Mouse (Mus musculus) ES-Bruce4 (cell line): Measurements from ENCODE around the gene Zswim4. TPM values are rescaled to one million over a fixed set of nuclear protein-coding genes. Genes with fewer than 3 reads are reported as not detected.

ENCODE experiments used
- H3K27ac ChIP-seq: 2 replicates; pipeline ENCODE4 v1.5.1; 2012; ENCODE audit warnings: low read length, inconsistent platforms; ENCODE audit not compliant: insufficient read depth
- H3K27me3 ChIP-seq: 2 replicates; pipeline ENCODE4 v1.6.1; 2012; ENCODE audit warnings: mild to moderate bottlenecking, low read length, inconsistent platforms; ENCODE audit not compliant: control insufficient read depth, poor library complexity, insufficient read depth, severe bottlenecking
- H3K36me3 ChIP-seq: 2 replicates; pipeline ENCODE4 v1.6.1; 2012; ENCODE audit warnings: inconsistent platforms, mild to moderate bottlenecking, low read length, moderate library complexity; ENCODE audit not compliant: control insufficient read depth, poor library complexity, insufficient read depth, severe bottlenecking
- H3K4me1 ChIP-seq: one replicate; pipeline ENCODE4 v1.8.1; 2011; ENCODE audit warnings: low read length; ENCODE audit not compliant: control insufficient read depth, insufficient read depth
- H3K4me3 ChIP-seq: 2 replicates; pipeline ENCODE4 v1.5.1; 2011; ENCODE audit warnings: low read depth, mild to moderate bottlenecking, low read length
- H3K9ac ChIP-seq: 2 replicates; pipeline ENCODE4 v1.6.1; 2012; ENCODE audit warnings: low read depth, mild to moderate bottlenecking, inconsistent platforms; ENCODE audit not compliant: poor library complexity, severe bottlenecking
- H3K9me3 ChIP-seq: replicated peaks from 2 replicates; pipeline ENCODE4 v1.6.1; 2012; ENCODE audit warnings: mild to moderate bottlenecking, low read length, inconsistent platforms; ENCODE audit not compliant: control insufficient read depth, poor library complexity, insufficient read depth, severe bottlenecking
- CTCF ChIP-seq: IDR thresholded peaks from one replicate; pipeline ENCODE4 v1.8.1; 2011; ENCODE audit warnings: low read depth, low read length
- EP300 ChIP-seq: IDR thresholded peaks from 2 replicates; pipeline ENCODE4 v1.6.1; 2011; ENCODE audit warnings: low read depth, low read length; ENCODE audit not compliant: insufficient read depth
- POLR2A ChIP-seq: IDR thresholded peaks from one replicate; pipeline ENCODE4 v1.8.1; 2011; ENCODE audit warnings: low read length; ENCODE audit not compliant: insufficient read depth
- polyA plus RNA-seq: library from polyadenylated mRNA; stranded (reverse); fragments of >200 nt; gene quantifications from 2 replicates; pipeline ENCODE4 v1.2.4, GENCODE M21; 2011; ENCODE audit warnings: low read depth; ENCODE audit not compliant: missing spikeins, insufficient read depth, insufficient read length

The Zswim4 gene
- polyA plus RNA-seq, 1 experiment = 14.8 TPM

DNA sequence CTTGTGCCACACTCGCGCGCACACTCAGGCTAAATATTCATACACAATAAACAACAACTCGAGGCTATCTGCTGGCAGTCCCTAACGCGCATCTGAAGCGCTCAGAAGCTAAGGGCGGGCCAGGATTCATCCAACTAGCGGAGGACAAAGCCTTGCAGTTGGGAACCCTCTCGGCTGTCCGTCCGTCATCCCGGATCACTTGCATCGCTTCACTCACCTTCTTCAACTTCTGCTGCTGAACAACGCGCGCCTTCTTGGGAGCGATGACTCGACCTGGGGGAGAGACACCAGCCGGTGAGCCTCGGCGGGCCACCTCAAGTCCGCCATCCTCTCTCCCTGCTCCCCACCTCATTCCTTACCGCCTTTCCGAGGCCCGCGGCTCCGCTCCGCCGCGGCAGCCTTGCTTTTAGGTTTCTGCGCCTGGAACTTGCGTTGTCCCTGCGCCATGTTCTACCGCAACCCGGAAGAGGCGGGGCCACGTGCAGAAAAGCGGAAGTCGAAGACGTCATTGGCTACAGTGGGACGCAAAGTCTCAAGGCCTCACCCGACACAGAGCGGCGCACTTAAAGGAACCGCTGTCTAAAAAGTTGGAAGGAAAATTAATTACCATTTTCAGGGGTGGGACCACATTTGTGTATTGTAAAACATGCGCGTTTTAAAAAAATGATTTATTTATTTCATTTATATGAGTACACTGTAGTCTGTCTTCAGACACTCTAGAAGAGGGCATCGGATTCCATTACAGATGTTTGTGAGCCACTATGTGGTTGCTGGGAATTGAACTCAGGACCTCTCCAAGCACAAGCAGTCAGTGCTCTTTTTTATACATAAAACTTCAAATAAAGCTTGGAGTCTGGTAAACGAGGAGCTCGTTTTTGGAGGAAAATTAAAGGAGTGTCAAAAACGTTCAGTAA, 12.7 kb upstream of the Zswim4 start, which contains the start of gene D8Ertd738e:
TSS of gene D8Ertd738e (minus strand) at position 463 of the 914 bp plus-strand sequence.
- no peak for TF ChIP-seq CTCF
- 0 out of 2 replicates have a peak, but pooled peaks have one; percentile 46 for TF ChIP-seq EP300
- TF ChIP-seq POLR2A = peak; percentile 90
- H3K9me3 ChIP-seq = no peaks in the 10 kb centered on the region
- peak within 1 kb of the TSS; percentile 32; the same call in 1 of the 2 replicates for H3K27ac ChIP-seq
- no peaks in the 10 kb centered on the region for H3K4me1 ChIP-seq
- peak within 1 kb of the TSS; percentile 96 for H3K4me3 ChIP-seq
- H3K9ac ChIP-seq = peak within 1 kb of the TSS; percentile 83
- H3K36me3 ChIP-seq = peaks cover 61% of the 10 kb centered on the region
- H3K27me3 ChIP-seq = no peaks in the 10 kb centered on the region

DNA sequence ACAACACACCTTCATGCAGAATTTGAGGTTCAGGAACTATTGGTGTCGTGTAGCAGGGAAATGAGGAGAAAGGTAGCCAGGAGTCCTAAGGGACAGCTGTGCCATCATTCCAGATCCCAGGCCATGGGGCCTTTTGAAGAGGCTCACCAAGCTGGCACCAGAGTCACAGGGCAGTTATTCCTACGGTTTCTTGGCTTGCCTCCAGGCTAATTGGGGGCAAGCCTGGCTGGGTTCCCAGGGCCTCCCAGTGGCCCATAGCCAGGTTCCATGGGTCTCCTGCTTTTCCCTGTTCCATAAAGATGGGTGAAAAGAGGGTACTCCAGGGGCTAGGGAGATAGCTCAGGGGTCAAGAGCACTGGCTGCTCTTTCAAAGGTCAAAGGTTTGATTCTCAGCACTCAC, 5.0 kb upstream of the Zswim4 start:
- H3K4me1 ChIP-seq = peaks cover 2% of the 10 kb centered on the region
- peaks cover 17% of the 10 kb centered on the region for H3K36me3 ChIP-seq
- H3K9me3 ChIP-seq = no peaks in the 10 kb centered on the region
- no peak overlapping the region for H3K4me3 ChIP-seq
- H3K9ac ChIP-seq = no peak overlapping the region
- TF ChIP-seq CTCF (no peak), EP300 (no peak), POLR2A (no peak)
- no peak overlapping the region for H3K27ac ChIP-seq
- no peaks in the 10 kb centered on the region for H3K27me3 ChIP-seq

- Histone ChIP-seq H3K27ac (no peak overlapping the region), H3K4me1 (peaks cover 2% of the 10 kb centered on the region), H3K4me3 (no peak overlapping the region), H3K36me3 (peaks cover 10% of the 10 kb centered on the region), H3K27me3 (no peaks in the 10 kb centered on the region), H3K9ac (no peak overlapping the region), H3K9me3 (no peaks in the 10 kb centered on the region)
- TF ChIP-seq EP300 = no peak
- TF ChIP-seq CTCF = no peak
- TF ChIP-seq POLR2A = no peak
Measured at GRCm38 (mm10) chr8:84241167-84241566, 4.3 kb upstream of the Zswim4 start.

DNA sequence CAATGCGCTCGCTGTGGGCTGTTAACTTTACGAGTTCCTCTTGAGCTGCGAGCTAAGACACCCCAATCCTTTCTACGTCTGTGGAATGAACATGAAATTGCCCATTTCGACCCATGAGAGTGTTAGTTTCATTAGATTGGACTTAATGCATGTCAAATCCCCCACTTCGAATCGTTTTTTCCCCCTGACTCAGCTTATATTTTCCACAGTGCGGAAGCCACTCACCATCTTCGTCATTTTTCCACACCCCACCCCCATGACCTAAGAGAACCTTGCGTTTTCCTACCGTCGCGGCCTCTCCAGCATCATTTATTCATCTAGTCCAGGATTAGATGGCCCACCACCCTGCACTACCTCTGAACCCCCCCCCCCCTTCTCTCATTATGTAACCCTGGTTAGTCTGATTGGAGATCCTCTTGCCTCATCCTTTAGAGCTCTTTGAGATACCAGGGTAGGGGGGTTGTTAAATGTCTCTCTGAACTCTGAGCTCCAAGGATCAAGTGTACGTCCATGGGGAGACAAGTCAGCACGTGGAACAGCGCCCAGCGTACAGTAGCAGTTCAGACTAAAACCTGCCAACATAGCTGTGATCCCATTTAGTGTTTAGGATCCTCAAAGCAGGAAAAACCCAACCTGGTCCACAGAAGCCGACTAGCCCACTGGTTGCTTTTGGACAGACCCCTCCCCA, 831 bp upstream of the Zswim4 start:
- TF ChIP-seq CTCF (no peak), EP300 (no peak), POLR2A (no peak)
- Histone ChIP-seq H3K27ac (peak overlapping the region; percentile 86), H3K9ac (peak overlapping the region; percentile 40), H3K36me3 (no peaks in the 10 kb centered on the region), H3K27me3 (no peaks in the 10 kb centered on the region), H3K9me3 (no peaks in the 10 kb centered on the region), H3K4me1 (peaks cover 2% of the 10 kb centered on the region), H3K4me3 (peak overlapping the region; percentile 80)

- no peaks in the 10 kb centered on the region for H3K9me3 ChIP-seq
- peaks cover 2% of the 10 kb centered on the region for H3K4me1 ChIP-seq
- no peaks in the 10 kb centered on the region for H3K27me3 ChIP-seq
- H3K4me3 ChIP-seq = peak overlapping the region; percentile 72
- peak overlapping the region; percentile 95 for H3K9ac ChIP-seq
- H3K27ac ChIP-seq = no peak overlapping the region
- no peak for TF ChIP-seq CTCF
- no peak for TF ChIP-seq EP300
- TF ChIP-seq POLR2A = no peak
- H3K36me3 ChIP-seq = no peaks in the 10 kb centered on the region
Measured at GRCm38 (mm10) chr8:84236410-84236997, 351 bp downstream of the Zswim4 start.
